Mouse (Mus musculus) C2C12 (cell line): Measurements from ENCODE around the gene Jsrp1.

Experiments
- CEBPB ChIP-seq: IDR thresholded peaks from one replicate; pipeline ENCODE4 v1.6.1; 2011; ENCODE audit warnings: low read depth, mild to moderate bottlenecking, control low read depth, moderate library complexity
- CTCF ChIP-seq: IDR thresholded peaks from one replicate; pipeline ENCODE4 v1.5.1; 2011; ENCODE audit not compliant: control insufficient read depth, insufficient read depth, insufficient read length
- FOSL1 ChIP-seq: IDR thresholded peaks from one replicate; pipeline ENCODE4 v1.8.0; 2011; ENCODE audit warnings: mild to moderate bottlenecking, low read length; ENCODE audit not compliant: poor library complexity, insufficient read depth, severe bottlenecking
- MAX ChIP-seq: IDR thresholded peaks from one replicate; pipeline ENCODE4 v1.6.1; 2011; ENCODE audit warnings: mild to moderate bottlenecking, control low read depth
- MYOD1 ChIP-seq: IDR thresholded peaks from one replicate; pipeline ENCODE4 v1.6.1; 2011; ENCODE audit warnings: low read depth; ENCODE audit not compliant: control insufficient read depth, insufficient read length
- MYOG ChIP-seq: IDR thresholded peaks from one replicate; pipeline ENCODE4 v1.6.1; 2011; ENCODE audit not compliant: control insufficient read depth, insufficient read length; ENCODE audit errors: extremely low read depth
- USF1 ChIP-seq: IDR thresholded peaks from one replicate; pipeline ENCODE4 v1.6.1; 2011; ENCODE audit warnings: low read depth, mild to moderate bottlenecking, control low read depth, moderate library complexity

GRCm38 (mm10) chr10:80776358-80776869 is 36.9 kb downstream of the Jsrp1 start:
- no peak for TF ChIP-seq CTCF
- peak; percentile 8 for TF ChIP-seq MYOD1
- no peak for TF ChIP-seq CEBPB
- TF ChIP-seq USF1, result peak; percentile 50
- TF ChIP-seq MYOG, result no peak
- no peak for TF ChIP-seq MAX
- peak; percentile 10 for TF ChIP-seq FOSL1
